Mouse (Mus musculus): ENCODE measurements around the gene Notch4.

GRCm38 (mm10) chr17:34590154-34590987, 26.3 kb downstream of the Notch4 start:
- no peak for TF ChIP-seq CTCF (IDR thresholded peaks at IDR 0.05; ENCODE audit: borderline replicate concordance, insufficient read depth, low read length)
- no peak for TF ChIP-seq POLR2A (IDR thresholded peaks at IDR 0.05; ENCODE audit: low read depth, low read length)

All from embryonic fibroblast, embryonic 13.5 days (primary cell).